Mouse (Mus musculus) frontal cortex, postnatal 10 days (tissue): ENCODE measurements at regions not wholly inside any gene's neighbourhood (a gene's known extent, or its start where the extent isn't known, plus 50 kb on each side); places are given as distances from the start of the nearest gene placed in this dataset.

Experiments
- DNase-seq, 2 experiments: peaks; one replicate each; pipeline ENCODE4 v3.0.0; 2022; ENCODE audit warnings: low spot score in 2 of 2, mixed read lengths in 1 of 2

DNA sequence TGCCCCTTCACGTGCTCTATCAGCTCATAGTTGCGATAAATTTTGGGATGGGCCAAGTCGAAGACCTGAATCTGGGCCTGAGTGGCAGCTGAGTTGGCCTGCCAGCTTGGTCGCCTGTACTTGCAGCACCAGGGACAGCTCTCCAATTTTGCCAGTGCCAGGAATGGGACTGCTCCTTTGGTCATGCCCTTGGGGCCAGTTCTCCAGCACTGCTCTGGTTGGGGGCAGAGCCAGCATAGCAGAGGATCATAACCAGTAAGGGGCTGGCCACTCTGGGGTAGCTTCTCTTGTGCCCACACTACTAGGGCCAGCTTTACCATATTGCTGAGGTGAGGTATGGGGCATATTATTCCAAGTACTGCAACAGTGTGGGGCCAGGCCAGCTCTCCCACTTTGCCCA lies 397.0 kb upstream of the Cadm2 start:
- no peak for DNase-seq

DNA sequence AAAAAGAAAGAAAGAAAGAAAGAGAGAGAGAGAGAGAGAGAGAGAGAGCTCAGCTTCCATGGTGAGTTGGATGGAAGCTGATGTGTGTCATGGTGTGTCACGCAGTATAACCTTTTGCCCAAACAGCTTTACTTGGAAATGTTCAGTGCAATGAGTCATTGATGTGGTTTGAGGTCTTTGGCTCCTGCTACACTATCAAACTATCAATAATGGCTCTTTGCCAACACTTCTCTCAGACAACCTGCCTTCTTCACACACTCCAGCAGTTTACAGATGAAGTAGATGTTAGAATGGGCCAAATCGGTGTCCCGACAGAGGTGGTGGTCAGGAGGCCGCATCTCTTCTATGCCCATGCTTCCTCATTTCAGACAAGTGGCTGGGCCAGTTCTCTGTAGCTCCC lies 369.0 kb upstream of the Cadm2 start:
- DNase-seq, result no peak

DNA sequence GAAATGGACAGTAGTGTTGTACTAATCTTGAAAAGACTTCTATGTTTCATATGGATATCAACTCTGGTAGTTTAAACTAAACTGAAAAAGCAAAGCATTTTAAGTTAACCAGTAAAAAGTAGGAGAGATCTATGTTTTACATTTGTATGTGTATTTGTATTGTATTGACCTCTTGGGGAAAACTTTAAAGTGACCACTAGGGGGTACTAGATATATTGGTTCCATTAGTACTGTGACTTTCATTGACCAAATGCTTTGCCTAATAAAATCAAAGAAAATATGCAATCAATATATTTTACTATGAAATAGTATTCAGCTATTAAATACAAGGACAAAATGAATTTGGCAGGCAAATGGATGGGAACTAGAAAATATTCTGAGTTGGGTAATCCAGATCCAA lies 355.9 kb upstream of the Cadm2 start:
- no peak for DNase-seq

DNA sequence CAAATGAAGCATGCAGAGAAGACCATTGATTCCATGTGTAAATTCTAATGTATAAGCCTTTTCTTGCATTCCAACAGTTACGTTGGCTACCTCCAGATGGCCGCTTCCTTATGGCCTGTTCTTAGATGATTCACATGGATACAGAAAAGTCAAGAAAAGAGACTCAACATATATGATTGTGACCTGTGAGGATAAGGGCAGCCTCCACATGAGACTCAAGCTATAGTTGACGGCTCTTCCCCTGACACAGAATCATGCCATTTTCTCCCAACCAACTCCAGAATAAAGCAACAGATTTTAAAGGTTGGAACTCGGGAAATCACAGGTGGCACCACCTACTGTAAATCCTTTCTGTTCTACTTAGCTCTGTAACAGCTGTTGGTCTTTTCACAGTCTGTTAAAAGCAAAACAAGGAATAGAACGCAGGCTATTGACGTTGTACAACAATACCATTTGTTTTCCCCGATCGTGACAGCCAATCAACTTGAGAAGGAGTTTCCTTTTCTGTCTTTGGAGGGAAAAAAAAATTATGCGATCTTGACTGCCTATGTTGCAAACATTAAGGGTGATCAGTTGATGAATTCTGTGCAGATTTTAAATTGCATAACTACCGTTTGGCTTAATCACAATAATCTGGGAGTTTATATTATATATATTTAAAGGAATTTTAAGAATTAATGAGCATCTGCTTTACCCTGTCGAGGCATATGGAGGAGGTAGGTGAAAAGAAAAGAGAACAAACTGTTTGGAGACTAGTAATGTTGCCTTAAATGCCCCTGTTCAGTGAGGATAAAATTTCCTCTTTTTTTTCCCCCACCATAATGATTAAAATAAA lies 347.8 kb upstream of the Cadm2 start:
- no peak for DNase-seq

DNA sequence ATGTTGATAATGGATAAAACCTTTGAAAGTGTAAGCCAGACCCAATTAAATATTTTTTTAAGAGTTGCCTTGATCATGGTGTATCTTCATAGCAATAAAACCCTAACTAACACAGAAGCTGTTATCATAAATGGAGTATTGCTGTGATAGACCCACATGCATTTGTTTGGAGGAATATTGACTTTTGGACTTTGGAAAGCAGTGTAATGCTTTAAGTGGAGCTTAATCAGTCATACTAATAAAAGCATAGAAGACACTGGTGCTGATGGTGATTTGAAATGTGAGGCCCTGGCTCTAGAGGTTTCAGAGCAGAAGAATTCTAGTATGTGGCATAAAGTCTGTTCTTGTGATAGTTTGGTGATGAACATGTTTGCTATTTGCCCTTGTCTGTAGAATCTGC lies 328.4 kb upstream of the Cadm2 start:
- no peak for DNase-seq

DNA sequence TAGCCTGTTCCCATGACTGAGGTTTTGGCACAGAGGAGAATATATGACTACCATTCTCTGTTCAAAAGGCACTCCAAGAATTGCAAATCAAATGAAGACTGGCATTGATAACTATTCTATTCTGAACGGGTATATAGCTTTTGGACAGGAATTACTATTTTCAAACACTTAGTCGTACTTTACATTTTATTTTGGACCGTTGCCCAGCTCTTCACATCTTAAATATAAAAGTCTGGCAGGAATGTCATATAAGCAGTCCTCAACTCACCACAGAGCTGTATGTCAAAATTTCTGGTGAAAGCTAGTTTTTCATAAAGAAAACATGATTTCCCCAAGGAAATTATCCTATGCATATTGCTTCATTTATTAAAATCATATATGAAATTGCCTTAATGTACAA lies 323.7 kb upstream of the Cadm2 start:
- DNase-seq, result no peak

DNA sequence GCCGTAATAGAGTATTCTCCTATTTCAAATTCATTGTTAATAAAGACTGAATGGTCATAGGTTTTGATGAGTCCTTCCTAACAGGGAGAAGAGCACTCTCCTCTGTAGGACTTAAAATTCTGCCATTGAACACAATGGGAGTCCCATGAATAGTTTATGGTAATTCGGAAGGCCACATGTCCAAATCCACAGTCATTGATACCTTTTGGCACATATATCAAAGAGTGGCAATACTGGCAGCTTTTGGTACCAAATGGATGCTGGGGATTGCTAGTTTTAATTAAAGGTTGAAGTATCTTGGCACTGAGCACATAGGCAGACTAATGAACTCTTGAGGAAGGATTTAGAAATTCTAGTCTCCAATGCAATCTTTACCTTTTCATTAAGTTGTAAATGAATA lies 298.5 kb upstream of the Cadm2 start:
- DNase-seq, result no peak

DNA sequence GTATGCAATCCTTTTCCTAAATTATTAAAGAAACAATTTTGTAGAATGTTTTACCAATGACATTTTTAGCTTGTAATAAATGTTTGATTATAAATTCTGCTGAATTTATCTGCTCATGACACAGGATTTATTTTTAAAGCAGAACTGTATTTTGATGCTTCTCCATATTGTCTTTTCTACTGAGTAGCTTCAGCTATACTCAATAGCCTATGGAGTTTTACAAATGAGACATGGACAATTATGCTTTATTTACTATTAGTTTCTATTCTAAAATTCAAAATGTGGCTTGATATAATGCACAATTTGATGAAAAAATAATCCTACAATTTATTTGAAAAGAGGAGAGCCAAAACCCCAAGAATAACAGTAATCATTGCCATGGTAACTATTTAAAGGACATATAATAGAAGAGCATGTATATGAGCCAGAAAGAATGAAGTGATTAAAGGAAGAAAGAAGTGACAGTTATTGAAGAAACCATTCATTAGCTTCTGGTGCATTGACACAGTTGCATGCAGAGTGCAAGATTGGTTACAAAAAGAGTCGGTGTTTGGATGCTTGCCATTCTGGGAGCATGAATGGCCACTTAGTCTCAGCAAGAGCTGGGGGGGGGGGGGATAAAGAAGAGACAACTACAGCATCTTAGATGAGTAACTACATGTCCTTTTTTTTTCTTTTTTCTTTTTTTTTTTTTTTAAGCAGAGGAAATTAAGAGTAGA lies 250.8 kb upstream of the Cadm2 start:
- peak in 1 of 2 experiments; percentile 10 for DNase-seq

DNA sequence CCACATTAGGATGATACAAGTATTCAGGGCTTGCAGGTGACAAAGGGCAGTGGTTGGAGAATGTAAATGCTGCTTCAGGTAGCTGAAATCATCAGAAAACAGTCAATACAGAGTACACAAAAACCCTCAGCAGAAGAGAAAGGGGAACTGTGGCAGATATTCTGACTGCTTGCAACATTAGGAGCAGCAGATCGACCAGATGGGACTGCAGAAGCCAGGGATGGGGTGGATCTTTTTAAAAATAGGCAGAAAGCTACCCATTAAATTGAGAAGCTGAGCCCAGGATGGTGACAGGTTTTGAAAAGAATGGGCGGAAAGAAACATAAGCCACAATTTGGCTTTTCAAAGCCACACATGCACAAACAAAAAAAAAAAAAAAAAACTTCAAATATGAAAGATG lies 229.5 kb upstream of the Cadm2 start:
- DNase-seq, result peak; percentile 11 to 22

DNA sequence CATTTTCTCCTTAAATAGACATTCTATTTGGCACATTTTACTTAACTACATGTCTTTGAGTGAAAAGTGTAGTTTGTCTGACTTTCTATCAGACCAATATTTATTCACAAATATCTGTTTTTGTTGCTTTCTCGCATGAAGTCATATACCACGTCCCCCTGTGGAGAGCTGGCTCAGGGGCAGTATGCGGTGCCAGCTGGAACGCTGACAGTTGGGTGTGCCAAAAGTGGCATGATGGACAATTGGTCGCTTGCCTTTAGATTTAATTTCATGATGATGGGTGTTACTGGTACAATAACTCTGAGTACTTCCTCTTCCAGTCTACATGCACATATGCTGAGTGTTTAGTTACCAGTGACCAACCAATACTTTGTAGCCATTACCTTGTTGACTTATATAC lies 223.8 kb upstream of the Cadm2 start:
- DNase-seq, result no peak

DNA sequence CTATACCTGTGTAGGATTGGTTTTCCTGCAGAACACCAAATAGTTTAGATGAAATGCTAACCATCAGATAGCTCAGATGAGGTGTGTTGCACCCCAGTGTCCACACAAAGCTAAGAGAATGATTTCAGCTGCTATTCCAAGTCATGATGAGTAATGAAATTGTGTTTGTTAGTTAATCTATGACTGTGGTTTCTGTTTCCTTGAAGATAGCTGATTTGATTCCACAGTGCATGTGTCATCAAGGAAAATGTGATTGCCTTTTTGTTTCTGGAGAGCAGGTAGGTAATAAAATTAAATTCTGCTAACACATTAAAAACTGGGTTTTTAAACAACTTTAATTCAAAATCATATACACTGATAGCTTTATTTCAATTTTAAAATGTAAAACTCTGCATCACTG lies 176.5 kb upstream of the Cadm2 start:
- no peak for DNase-seq

DNA sequence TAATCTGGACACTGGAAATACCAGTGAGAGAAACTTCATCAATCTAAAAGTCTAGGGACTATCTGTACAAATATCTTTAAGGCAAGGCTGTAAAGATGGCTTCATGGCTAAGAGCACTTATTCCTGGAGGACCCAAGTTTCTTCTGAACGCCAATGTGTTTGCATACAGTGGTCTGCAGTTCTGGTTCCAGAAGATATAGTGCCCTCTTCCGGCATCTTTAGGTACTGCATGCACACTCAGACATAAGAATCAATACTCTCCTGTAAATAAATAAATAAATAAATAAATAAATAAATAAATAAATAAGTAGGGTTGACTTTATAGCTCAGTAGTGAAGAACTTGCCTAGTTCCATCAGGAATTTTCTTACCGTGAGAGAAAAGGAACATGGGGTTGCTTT lies 155.4 kb upstream of the Cadm2 start:
- DNase-seq, result no peak

DNA sequence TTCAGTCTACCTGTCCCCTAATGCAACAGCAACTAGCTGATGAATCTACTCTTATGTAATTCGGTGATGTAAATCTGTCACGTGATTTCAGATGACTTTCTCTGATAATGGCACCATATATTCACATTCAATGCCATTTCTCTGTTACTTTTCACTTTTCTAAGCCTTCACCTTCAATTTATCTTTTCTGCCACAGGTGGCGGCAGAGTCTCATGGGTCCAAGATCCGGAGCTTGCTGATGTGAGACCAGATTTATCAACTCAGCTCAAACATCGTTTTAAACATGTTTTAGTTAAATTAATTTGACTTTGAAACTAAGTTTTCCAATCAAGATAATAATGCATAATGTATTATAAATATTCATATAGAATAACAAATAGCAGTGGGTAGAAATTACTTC lies 148.4 kb upstream of the Cadm2 start:
- DNase-seq, result peak in 1 of 2 experiments; percentile 24

DNA sequence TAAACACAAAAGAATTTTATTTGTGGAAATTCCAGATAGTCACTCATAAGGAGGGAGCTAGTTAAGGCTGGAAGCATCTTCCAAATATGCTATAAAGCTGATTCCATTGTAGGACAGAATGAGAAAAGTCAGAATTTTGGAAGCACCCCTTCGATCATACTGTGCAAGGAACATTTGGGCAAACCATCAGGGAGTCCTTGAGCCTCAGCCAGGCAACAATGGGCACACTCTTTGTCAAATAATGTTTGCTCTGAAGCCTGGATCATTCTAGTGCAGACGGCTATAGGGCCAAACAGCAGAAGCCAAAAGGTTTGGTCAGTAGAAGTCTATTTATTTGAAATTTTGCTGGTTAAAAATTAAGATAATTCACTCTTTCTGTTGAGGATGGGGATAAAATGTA lies 114.7 kb upstream of the Cadm2 start:
- DNase-seq, result no peak

DNA sequence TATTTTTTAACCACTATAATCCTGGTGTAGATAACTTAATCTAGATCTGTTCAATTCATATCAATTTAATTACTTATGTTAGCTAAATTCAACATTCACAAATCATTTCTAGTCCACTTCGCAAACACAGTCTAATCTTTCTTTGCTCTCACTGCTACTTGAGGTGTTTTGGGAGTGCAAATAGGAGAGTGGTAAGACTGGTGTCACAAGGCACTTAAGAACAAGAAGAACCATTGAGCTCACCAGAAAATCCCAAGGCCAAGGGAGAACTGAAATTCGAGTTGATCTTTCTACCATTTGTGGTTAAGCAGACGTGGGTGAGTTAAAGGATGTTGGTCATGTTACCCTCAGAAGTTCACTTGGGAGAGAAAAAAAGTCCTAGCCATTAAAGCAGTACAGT lies 77.9 kb upstream of the Cadm2 start:
- DNase-seq, result no peak
